Mouse (Mus musculus) cerebellum, adult 18-20 months (tissue): ENCODE measurements around the gene Htra1.

Source experiments
- DNase-seq, 2 experiments: peaks; one replicate each; pipeline ENCODE4 v3.0.0; 2021

Htra1 gene

GRCm38 (mm10) chr7:131027557-131027956 is 91.6 kb downstream of the Htra1 start:
- DNase-seq = no peak

GRCm38 (mm10) chr7:131031755-131032154 is 95.8 kb downstream of the Htra1 start, which contains the start of gene Dmbt1:
TSS of gene Dmbt1 (plus strand) at chr7:131032053.
- DNase-seq = no peak
